Mouse (Mus musculus): ENCODE results near the gene Zer1.
"Not testable (repeated sequence)": the region's sequence is repeated elsewhere in the genome, so short reads cannot be mapped to it uniquely, and the experiment has no call there.

Gene Zer1

GRCm38 (mm10) chr2:30077502-30078348 lies 46.7 kb downstream of the Zer1 start, which contains the start of gene Pkn3:
Gene Pkn3, plus strand, starts transcription at chr2:30077684.
- peak; percentile 79 for DNase-seq (ENCODE audit: low read depth)

- DNase-seq (ENCODE audit: low read depth), result no peak
Observed at GRCm38 (mm10) chr2:30076959-30077358, 47.4 kb downstream of the Zer1 start.

- no peak for DNase-seq (ENCODE audit: low read depth)
Observed at GRCm38 (mm10) chr2:30076439-30076838, 47.9 kb downstream of the Zer1 start.

GRCm38 (mm10) chr2:30075625-30076024 lies 48.8 kb downstream of the Zer1 start:
- DNase-seq (ENCODE audit: low read depth), result no peak

GRCm38 (mm10) chr2:30073285-30073684 lies 51.1 kb downstream of the Zer1 start:
- no peak for DNase-seq (ENCODE audit: low read depth)

GRCm38 (mm10) chr2:30072875-30073274 lies 51.5 kb downstream of the Zer1 start:
- no peak for DNase-seq (ENCODE audit: low read depth)

GRCm38 (mm10) chr2:30067962-30068361 lies 56.4 kb downstream of the Zer1 start:
- no peak for DNase-seq (ENCODE audit: low read depth)

- no peak for DNase-seq (ENCODE audit: low read depth)
Observed at GRCm38 (mm10) chr2:30067031-30067888, 57.1 kb downstream of the Zer1 start.

- DNase-seq (ENCODE audit: low read depth), result peak; percentile 86
Observed at GRCm38 (mm10) chr2:30066046-30066901, 58.1 kb downstream of the Zer1 start.

GRCm38 (mm10) chr2:30064298-30064697 lies 60.1 kb downstream of the Zer1 start:
- DNase-seq (ENCODE audit: low read depth), result no peak

GRCm38 (mm10) chr2:30063791-30064190 lies 60.6 kb downstream of the Zer1 start:
- DNase-seq (ENCODE audit: low read depth), result no peak

- DNase-seq (ENCODE audit: low read depth), result no peak
Observed at GRCm38 (mm10) chr2:30063235-30063634, 61.1 kb downstream of the Zer1 start.

GRCm38 (mm10) chr2:30062249-30063093 lies 61.9 kb downstream of the Zer1 start:
- DNase-seq (ENCODE audit: low read depth), result no peak

GRCm38 (mm10) chr2:30061215-30062166 lies 62.9 kb downstream of the Zer1 start:
- no peak for DNase-seq (ENCODE audit: low read depth)

- DNase-seq (ENCODE audit: low read depth), result no peak
Observed at GRCm38 (mm10) chr2:30058418-30058817, 66.0 kb downstream of the Zer1 start.

GRCm38 (mm10) chr2:30057223-30057904 lies 67.0 kb downstream of the Zer1 start, which contains the start of gene Set:
Gene Set, plus strand, starts transcription at chr2:30057378.
- no peak for DNase-seq (ENCODE audit: low read depth)

- no peak for DNase-seq (ENCODE audit: low read depth)
Observed at GRCm38 (mm10) chr2:30056736-30057135, 67.6 kb downstream of the Zer1 start.

GRCm38 (mm10) chr2:30055310-30055709 lies 69.1 kb downstream of the Zer1 start:
- not testable (repeated sequence) for DNase-seq (ENCODE audit: low read depth)

All from c-Kit-positive CD71-negative TER-119-negative erythroid progenitor cells, embryonic 14.5 days (primary cell).